Mouse (Mus musculus) liver, embryonic 16.5 days (tissue): ENCODE measurements around the gene Nlgn2. TPM values are rescaled to one million over a fixed set of nuclear protein-coding genes. Genes with fewer than 3 reads are reported as not detected.
A peak's percentile ranks its signal among the peaks of the same experiment; 100 is the strongest.

Experiments used
- ATAC-seq: fragments of 200-750 bp; cut with Nextera tagmentation; 2 replicates; pipeline ENCODE4 v1.8.0; 2017; ENCODE audit warnings: low read depth, mild to moderate bottlenecking, moderate number of reproducible peaks, moderate library complexity
- H3K27ac ChIP-seq: fragments of 300-500 bp; sonication (generic); 2 replicates; pipeline ENCODE4 v1.5.1; 2014; ENCODE audit warnings: mild to moderate bottlenecking, low read length
- H3K27me3 ChIP-seq: fragments of 300-500 bp; sonication (generic); 2 replicates; pipeline ENCODE4 v1.6.1; 2014; ENCODE audit warnings: low read depth, low read length, mixed read lengths; ENCODE audit not compliant: control insufficient read depth, insufficient read depth
- H3K36me3 ChIP-seq: fragments of 300-500 bp; sonication (generic); 2 replicates; pipeline ENCODE4 v1.6.1; 2014; ENCODE audit warnings: mild to moderate bottlenecking; ENCODE audit not compliant: control insufficient read depth, insufficient read depth
- H3K4me1 ChIP-seq: fragments of 300-500 bp; sonication (generic); 2 replicates; pipeline ENCODE4 v1.6.1; 2014; ENCODE audit warnings: low read depth, low read length, mixed read lengths; ENCODE audit not compliant: control insufficient read depth
- H3K4me2 ChIP-seq: fragments of 300-500 bp; sonication (generic); 2 replicates; pipeline ENCODE4 v1.6.1; 2014; ENCODE audit warnings: low read depth, low read length, mixed read lengths
- H3K4me3 ChIP-seq: fragments of 300-500 bp; sonication (generic); 2 replicates; pipeline ENCODE4 v1.5.1; 2014; ENCODE audit warnings: low read depth, mild to moderate bottlenecking, low read length
- H3K9ac ChIP-seq: fragments of 300-500 bp; sonication (generic); 2 replicates; pipeline ENCODE4 v1.6.1; 2014; ENCODE audit warnings: low read depth, low read length
- H3K9me3 ChIP-seq: fragments of 300-500 bp; sonication (generic); replicated peaks from 2 replicates; pipeline ENCODE4 v1.6.1; 2016; ENCODE audit warnings: low read length; ENCODE audit not compliant: control insufficient read depth
- WGBS: fragments of 180-500 bp; shearing (Covaris S2); extraction: QIAGEN DNeasy Blood & Tissue Kit; methylation state at CpG from one replicate; pipeline ENCODE4 v1.1.7; 2014; ENCODE audit not compliant: insufficient replicate concordance; 5-methylcytosine and 5-hydroxymethylcytosine counted together
- polyA plus RNA-seq: library from polyadenylated mRNA; unstranded; fragments of >200 nt; fragmentation: Nextera tagmentation; extraction: Ambion mirVana; gene quantifications from 2 replicates; pipeline ENCODE4 v1.2.1, GENCODE M21; 2015

The Nlgn2 gene
- polyA plus RNA-seq, 1 experiment from 2014 or later = 0.66 TPM

GRCm38 (mm10) chr11:69837952-69838713 lies 549 bp upstream of the Nlgn2 start, which contains the start of gene Tmem256:
TSS of gene Tmem256 (plus strand) at chr11:69838514.
- Histone ChIP-seq H3K4me1 (peaks cover 43% of the 10 kb centered on the region), H3K4me2 (peak within 1 kb of the TSS; percentile 99), H3K27me3 (peaks cover 46% of the 10 kb centered on the region), H3K9ac (peak within 1 kb of the TSS; percentile 87), H3K36me3 (0 out of 2 replicates have a peak, but pooled peaks cover 2% of the 10 kb centered on the region), H3K9me3 (no peaks in the 10 kb centered on the region), H3K27ac (peak within 1 kb of the TSS; percentile 91), H3K4me3 (peak within 1 kb of the TSS; percentile 81)
- peak; percentile 90 for ATAC-seq
- WGBS = under 1% methylated on average over 34 of the region's 34 CpGs

- 5% methylated on average over 50 of the region's 52 CpGs for WGBS
- Histone ChIP-seq H3K36me3 (0 out of 2 replicates have a peak, but pooled peaks cover 2% of the 10 kb centered on the region), H3K27me3 (peaks cover 53% of the 10 kb centered on the region), H3K4me2 (peak overlapping the region; percentile 99), H3K4me1 (peaks cover 43% of the 10 kb centered on the region), H3K4me3 (peak overlapping the region; percentile 81), H3K9ac (peak overlapping the region; percentile 69), H3K27ac (no peak overlapping the region), H3K9me3 (no peaks in the 10 kb centered on the region)
- ATAC-seq = no peak
Measured at GRCm38 (mm10) chr11:69836703-69837576, 644 bp downstream of the Nlgn2 start.

GRCm38 (mm10) chr11:69835966-69836335 lies 1.6 kb downstream of the Nlgn2 start:
- Histone ChIP-seq H3K4me3 (no peak overlapping the region), H3K27me3 (peaks cover 53% of the 10 kb centered on the region), H3K4me2 (no peak overlapping the region), H3K9ac (no peak overlapping the region), H3K4me1 (peaks cover 43% of the 10 kb centered on the region), H3K36me3 (0 out of 2 replicates have a peak, but pooled peaks cover 2% of the 10 kb centered on the region), H3K9me3 (no peaks in the 10 kb centered on the region), H3K27ac (no peak overlapping the region)
- 22% methylated on average over 4 of the region's 4 CpGs for WGBS
- no peak for ATAC-seq

GRCm38 (mm10) chr11:69835326-69835965 lies 2.1 kb downstream of the Nlgn2 start:
- Histone ChIP-seq H3K4me2 (no peak overlapping the region), H3K9me3 (no peaks in the 10 kb centered on the region), H3K4me1 (peaks cover 43% of the 10 kb centered on the region), H3K27ac (no peak overlapping the region), H3K9ac (no peak overlapping the region), H3K27me3 (peaks cover 53% of the 10 kb centered on the region), H3K4me3 (no peak overlapping the region), H3K36me3 (0 out of 2 replicates have a peak, but pooled peaks cover 2% of the 10 kb centered on the region)
- WGBS = 23% methylated on average over 9 of the region's 9 CpGs
- no peak for ATAC-seq

- H3K36me3 ChIP-seq = no peaks in the 10 kb centered on the region
- H3K9ac ChIP-seq = peak overlapping the region; percentile 66
- ATAC-seq = peak; percentile 20
- peaks cover 37% of the 10 kb centered on the region for H3K4me1 ChIP-seq
- H3K4me3 ChIP-seq = peak overlapping the region; percentile 47
- WGBS = 3% methylated on average over 45 of the region's 48 CpGs
- H3K9me3 ChIP-seq = no peaks in the 10 kb centered on the region
- H3K4me2 ChIP-seq = peak overlapping the region; percentile 78
- peaks cover 53% of the 10 kb centered on the region for H3K27me3 ChIP-seq
- H3K27ac ChIP-seq = 0 out of 2 replicates have a peak overlapping the region, but pooled peaks have one; percentile 3
Measured at GRCm38 (mm10) chr11:69834001-69834549, 3.5 kb downstream of the Nlgn2 start.

DNA sequence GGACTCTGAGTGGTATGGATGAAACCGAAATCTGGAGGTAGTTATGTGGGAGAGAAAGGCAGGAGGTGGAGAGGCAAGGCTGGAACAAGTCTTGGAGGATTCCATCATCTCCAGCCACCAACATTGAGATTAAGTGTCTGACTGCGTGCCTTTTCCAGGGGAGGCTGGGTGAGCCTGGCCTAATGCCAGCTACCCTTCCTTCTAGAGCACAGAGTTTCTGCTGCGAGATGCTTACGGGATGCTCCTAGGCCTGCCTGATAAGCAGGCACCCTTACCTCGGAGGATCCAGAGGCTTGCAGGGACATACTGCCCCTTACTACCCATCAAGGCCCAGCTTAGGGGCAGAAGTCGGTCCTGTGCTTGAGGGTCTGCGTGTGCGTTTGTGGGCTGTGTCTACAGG lies 4.0 kb downstream of the Nlgn2 start:
- Histone ChIP-seq H3K4me3 (peak overlapping the region; percentile 47), H3K4me1 (peaks cover 37% of the 10 kb centered on the region), H3K27me3 (peaks cover 53% of the 10 kb centered on the region), H3K9ac (peak overlapping the region; percentile 66), H3K4me2 (peak overlapping the region; percentile 78), H3K27ac (no peak overlapping the region), H3K36me3 (no peaks in the 10 kb centered on the region), H3K9me3 (no peaks in the 10 kb centered on the region)
- 32% methylated on average over 8 of the region's 8 CpGs for WGBS
- no peak for ATAC-seq

DNA sequence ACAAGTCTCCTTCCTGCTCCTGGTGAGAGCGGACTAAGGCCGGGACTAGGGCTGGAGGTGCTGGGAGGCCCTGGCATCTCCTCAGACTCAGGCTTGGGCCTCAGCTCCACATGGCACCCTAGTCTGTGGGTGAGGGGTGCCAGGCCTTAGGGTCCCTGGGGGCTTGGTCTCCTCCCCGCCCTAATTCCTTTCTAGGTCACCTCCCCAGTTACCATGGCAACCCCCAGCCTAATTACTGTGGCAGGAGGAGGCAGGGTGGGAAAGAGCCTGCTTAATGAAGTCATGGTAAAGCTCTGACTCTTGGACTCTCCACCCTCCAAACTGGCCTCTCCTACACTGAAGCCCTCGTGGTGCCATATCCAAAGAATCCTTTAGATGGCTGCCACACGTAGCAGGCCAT lies 8.8 kb downstream of the Nlgn2 start:
- 81% methylated on average over 5 of the region's 5 CpGs for WGBS

GRCm38 (mm10) chr11:69823456-69823855 lies 14.1 kb downstream of the Nlgn2 start:
- WGBS = 59% methylated on average over 2 of the region's 2 CpGs
- H3K27ac ChIP-seq = no peak overlapping the region

More for the DNA sequence above, 8.8 kb downstream of the Nlgn2 start:
- no peak overlapping the region for H3K4me3 ChIP-seq
- no peaks in the 10 kb centered on the region for H3K9me3 ChIP-seq
- H3K4me1 ChIP-seq = peaks cover 6% of the 10 kb centered on the region
- no peak for ATAC-seq
- no peaks in the 10 kb centered on the region for H3K36me3 ChIP-seq
- no peak overlapping the region for H3K9ac ChIP-seq
- no peak overlapping the region for H3K27ac ChIP-seq
- H3K27me3 ChIP-seq = peaks cover 14% of the 10 kb centered on the region
- no peak overlapping the region for H3K4me2 ChIP-seq

More at GRCm38 (mm10) chr11:69823456-69823855, 14.1 kb downstream of the Nlgn2 start:
- Histone ChIP-seq H3K36me3 (no peaks in the 10 kb centered on the region), H3K4me2 (no peak overlapping the region), H3K9me3 (no peaks in the 10 kb centered on the region), H3K4me3 (no peak overlapping the region), H3K4me1 (no peaks in the 10 kb centered on the region), H3K9ac (no peak overlapping the region), H3K27me3 (no peaks in the 10 kb centered on the region)
- no peak for ATAC-seq
